Mouse (Mus musculus): ENCODE measurements around the gene Akirin2. TPM values are rescaled to one million over a fixed set of nuclear protein-coding genes. Genes with fewer than 3 reads are reported as not detected.
"Not testable (repeated sequence)": the region's sequence is repeated elsewhere in the genome, so short reads cannot be mapped to it uniquely, and the experiment has no call there.

Akirin2 gene
- polyA plus RNA-seq, 1 experiment from 2014 or later = 35.3 TPM

DNA sequence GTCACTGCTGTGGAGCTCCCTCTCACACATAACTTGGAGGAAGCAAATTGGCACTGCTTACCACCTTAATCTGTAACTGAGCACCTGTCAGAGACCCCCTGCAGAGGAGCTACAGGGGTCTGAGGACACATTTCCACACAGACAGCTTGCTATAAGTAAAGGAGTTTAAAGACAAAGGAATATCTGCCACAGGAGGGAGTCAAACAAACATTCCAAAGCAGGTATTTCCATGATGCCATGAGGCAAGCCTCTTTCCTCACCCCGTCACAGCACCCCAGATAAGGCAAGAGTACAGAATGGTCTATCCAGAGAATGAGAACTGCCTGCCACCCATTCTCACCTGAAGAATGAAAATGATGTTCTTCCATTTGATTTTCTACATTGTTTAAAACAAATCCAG lies 28.5 kb downstream of the Akirin2 start:
- ATAC-seq = no peak
- H3K9ac ChIP-seq (ENCODE audit: low read depth, low read length) = no peak overlapping the region
- H3K4me3 ChIP-seq (ENCODE audit: low read length) = no peak overlapping the region
- no peak overlapping the region for H3K27ac ChIP-seq (ENCODE audit: low read depth, low read length)
- H3K9me3 ChIP-seq (ENCODE audit: control insufficient read depth, low read length) = no peaks in the 10 kb centered on the region
- no peaks in the 10 kb centered on the region for H3K4me1 ChIP-seq (ENCODE audit: control insufficient read depth, insufficient read depth, low read depth, low read length)
- H3K36me3 ChIP-seq (ENCODE audit: control insufficient read depth, insufficient read depth, low read length) = peaks cover 47% of the 10 kb centered on the region
- no peak overlapping the region for H3K4me2 ChIP-seq (ENCODE audit: low read length)
- WGBS = 86% methylated on average over 1 of the region's 1 CpGs
- no peaks in the 10 kb centered on the region for H3K27me3 ChIP-seq (replicated peaks; ENCODE audit: control insufficient read depth, insufficient read depth, low read length)

DNA sequence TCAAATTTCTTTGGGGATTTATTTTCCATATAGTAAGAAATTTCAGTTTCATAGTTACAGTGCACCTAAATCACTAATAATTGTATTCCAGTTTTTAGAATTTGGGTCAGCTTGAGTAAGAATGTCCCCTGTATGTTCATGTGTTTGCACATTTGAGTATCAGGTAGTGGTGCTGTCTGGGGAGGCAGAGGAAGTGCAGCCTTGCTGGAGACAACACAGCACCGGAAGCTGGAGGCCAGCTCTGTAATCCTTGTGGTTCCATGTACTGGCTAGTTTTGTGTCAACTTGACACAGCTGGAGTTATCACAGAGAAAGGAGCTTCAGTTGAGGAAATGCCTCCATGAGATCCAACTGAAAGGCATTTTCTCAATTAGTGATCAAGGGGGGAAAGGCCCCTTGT lies 30.8 kb downstream of the Akirin2 start:
- not testable (repeated sequence) for H3K9ac ChIP-seq (ENCODE audit: low read depth, low read length); H3K4me2 ChIP-seq (ENCODE audit: low read length); H3K27ac ChIP-seq (ENCODE audit: low read depth, low read length); ATAC-seq; H3K4me1 ChIP-seq (ENCODE audit: control insufficient read depth, insufficient read depth, low read depth, low read length); H3K9me3 ChIP-seq (ENCODE audit: control insufficient read depth, low read length); H3K27me3 ChIP-seq (replicated peaks; ENCODE audit: control insufficient read depth, insufficient read depth, low read length); H3K4me3 ChIP-seq (ENCODE audit: low read length)
- 87% methylated on average over 1 of the region's 1 CpGs for WGBS
- peaks cover 37% of the 10 kb centered on the region for H3K36me3 ChIP-seq (ENCODE audit: control insufficient read depth, insufficient read depth, low read length)

DNA sequence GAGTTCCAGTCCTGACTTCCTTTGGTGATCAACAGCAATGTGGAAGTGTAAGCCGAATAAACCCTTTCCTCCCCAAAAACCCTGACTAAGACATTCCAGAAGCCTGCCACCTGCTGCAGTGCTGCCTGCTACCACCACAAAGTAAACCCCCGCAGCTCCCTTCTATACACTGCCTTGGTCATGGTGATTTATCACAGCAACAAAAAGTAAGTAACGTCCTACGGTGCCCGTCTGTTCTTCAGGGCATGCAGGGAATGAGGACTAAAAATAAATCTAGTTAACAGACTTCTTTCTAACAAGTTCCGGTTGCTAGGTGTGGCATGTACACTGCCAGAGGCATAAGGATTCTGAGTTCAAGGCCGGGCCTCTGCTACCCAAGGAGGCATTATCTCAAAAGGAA lies 31.3 kb downstream of the Akirin2 start:
- Histone ChIP-seq H3K9ac (ENCODE audit: low read depth, low read length) (no peak overlapping the region), H3K4me3 (ENCODE audit: low read length) (no peak overlapping the region), H3K4me2 (ENCODE audit: low read length) (no peak overlapping the region), H3K9me3 (ENCODE audit: control insufficient read depth, low read length) (no peaks in the 10 kb centered on the region), H3K36me3 (ENCODE audit: control insufficient read depth, insufficient read depth, low read length) (peaks cover 32% of the 10 kb centered on the region), H3K27ac (ENCODE audit: low read depth, low read length) (no peak overlapping the region), H3K27me3 (replicated peaks; ENCODE audit: control insufficient read depth, insufficient read depth, low read length) (no peaks in the 10 kb centered on the region), H3K4me1 (ENCODE audit: control insufficient read depth, insufficient read depth, low read depth, low read length) (no peaks in the 10 kb centered on the region)
- 43% methylated on average over 7 of the region's 7 CpGs for WGBS
- ATAC-seq = no peak

DNA sequence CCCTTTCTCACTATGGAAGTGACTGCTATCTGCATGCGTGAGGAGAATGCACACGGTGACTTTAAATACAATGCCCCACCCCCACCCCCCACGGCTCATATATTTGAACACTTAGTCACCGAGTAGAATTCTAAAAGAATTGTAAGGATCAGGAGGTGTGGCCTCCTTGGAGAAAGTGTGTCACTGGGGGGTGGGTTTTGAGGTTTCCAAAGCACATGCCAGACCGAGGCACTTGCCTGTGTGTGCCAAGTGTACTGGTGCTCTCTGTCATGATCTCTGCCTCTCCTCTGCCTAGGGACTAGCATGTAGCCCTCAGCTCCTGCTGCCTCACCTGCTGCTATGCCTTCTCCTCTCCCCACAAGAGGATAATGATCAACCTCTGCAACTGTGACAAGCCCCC lies 31.7 kb downstream of the Akirin2 start:
- H3K27ac ChIP-seq (ENCODE audit: low read depth, low read length) = no peak overlapping the region
- H3K4me1 ChIP-seq (ENCODE audit: control insufficient read depth, insufficient read depth, low read depth, low read length) = no peaks in the 10 kb centered on the region
- no peak overlapping the region for H3K4me2 ChIP-seq (ENCODE audit: low read length)
- 0 out of 2 replicates have a peak, but pooled peaks have one; percentile 27 for ATAC-seq
- no peaks in the 10 kb centered on the region for H3K9me3 ChIP-seq (ENCODE audit: control insufficient read depth, low read length)
- H3K4me3 ChIP-seq (ENCODE audit: low read length) = no peak overlapping the region
- 56% methylated on average over 5 of the region's 5 CpGs for WGBS
- H3K36me3 ChIP-seq (ENCODE audit: control insufficient read depth, insufficient read depth, low read length) = peaks cover 32% of the 10 kb centered on the region
- no peak overlapping the region for H3K9ac ChIP-seq (ENCODE audit: low read depth, low read length)
- no peaks in the 10 kb centered on the region for H3K27me3 ChIP-seq (replicated peaks; ENCODE audit: control insufficient read depth, insufficient read depth, low read length)

DNA sequence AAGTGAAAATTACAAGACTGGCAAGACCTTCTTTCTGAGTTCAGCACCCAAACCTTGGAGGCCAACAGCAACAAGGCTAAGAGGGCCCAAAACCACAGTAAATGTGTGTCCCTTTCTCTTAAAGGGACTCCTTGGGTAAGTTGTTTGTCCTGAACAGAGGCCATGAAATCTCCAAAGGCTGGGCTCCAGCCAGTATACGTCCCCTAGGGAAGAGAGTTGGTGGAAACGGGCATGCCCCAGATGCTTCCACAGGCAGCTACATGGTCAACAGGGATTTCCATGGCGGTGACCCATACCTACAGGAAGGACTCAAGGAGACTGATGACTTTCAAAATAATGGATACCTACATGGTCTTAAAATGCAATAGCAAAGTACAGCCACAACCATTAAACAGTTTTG lies 32.7 kb downstream of the Akirin2 start:
- H3K36me3 ChIP-seq (ENCODE audit: control insufficient read depth, insufficient read depth, low read length) = peaks cover 30% of the 10 kb centered on the region

DNA sequence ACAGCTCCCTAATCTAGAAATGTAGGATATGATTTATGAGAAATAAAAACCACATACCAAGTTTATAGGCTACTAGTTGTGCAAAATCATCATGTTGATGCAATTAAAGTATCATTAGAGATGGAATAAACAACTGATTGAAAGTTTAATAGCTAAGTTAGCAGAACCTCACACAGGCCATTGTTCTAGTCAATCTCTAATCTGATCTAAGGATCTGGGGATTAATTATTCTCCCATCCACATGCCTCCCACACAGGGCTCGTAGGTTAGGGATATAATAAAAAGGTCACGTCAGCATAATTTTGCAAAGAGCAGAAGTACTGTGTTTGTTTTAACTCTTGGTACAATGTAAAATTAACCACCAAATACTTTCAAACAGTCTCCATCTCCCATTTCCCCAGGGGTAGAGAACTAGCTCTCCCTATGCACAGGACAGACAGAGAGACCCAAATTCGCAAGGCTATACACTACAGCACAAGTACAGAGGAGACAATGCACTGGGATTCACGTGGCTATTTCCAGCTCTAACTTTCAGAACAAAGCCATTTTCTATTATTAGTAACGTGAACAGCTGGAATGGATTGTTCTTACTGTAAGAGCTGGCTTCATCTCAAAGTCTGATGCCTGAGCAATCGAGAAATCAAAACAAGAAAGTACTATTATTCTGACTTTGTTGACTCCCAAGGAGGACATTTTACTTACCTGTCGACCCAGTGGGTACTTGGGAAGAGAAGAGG lies 34.3 kb downstream of the Akirin2 start:
- Histone ChIP-seq H3K4me1 (ENCODE audit: control insufficient read depth, insufficient read depth, low read depth, low read length) (no peaks in the 10 kb centered on the region), H3K4me3 (ENCODE audit: low read length) (no peak overlapping the region), H3K36me3 (ENCODE audit: control insufficient read depth, insufficient read depth, low read length) (peaks cover 22% of the 10 kb centered on the region), H3K9me3 (ENCODE audit: control insufficient read depth, low read length) (no peaks in the 10 kb centered on the region), H3K4me2 (ENCODE audit: low read length) (no peak overlapping the region), H3K9ac (ENCODE audit: low read depth, low read length) (no peak overlapping the region), H3K27ac (ENCODE audit: low read depth, low read length) (no peak overlapping the region), H3K27me3 (replicated peaks; ENCODE audit: control insufficient read depth, insufficient read depth, low read length) (no peaks in the 10 kb centered on the region)
- WGBS = 81% methylated on average over 7 of the region's 7 CpGs
- no peak for ATAC-seq

More for the DNA sequence above, 32.7 kb downstream of the Akirin2 start:
- 95% methylated on average over 3 of the region's 3 CpGs for WGBS
- H3K4me3 ChIP-seq (ENCODE audit: low read length) = no peak overlapping the region
- H3K9ac ChIP-seq (ENCODE audit: low read depth, low read length) = no peak overlapping the region
- no peaks in the 10 kb centered on the region for H3K27me3 ChIP-seq (replicated peaks; ENCODE audit: control insufficient read depth, insufficient read depth, low read length)
- H3K4me2 ChIP-seq (ENCODE audit: low read length) = no peak overlapping the region
- no peaks in the 10 kb centered on the region for H3K4me1 ChIP-seq (ENCODE audit: control insufficient read depth, insufficient read depth, low read depth, low read length)
- no peaks in the 10 kb centered on the region for H3K9me3 ChIP-seq (ENCODE audit: control insufficient read depth, low read length)
- ATAC-seq = no peak
- H3K27ac ChIP-seq (ENCODE audit: low read depth, low read length) = no peak overlapping the region

DNA sequence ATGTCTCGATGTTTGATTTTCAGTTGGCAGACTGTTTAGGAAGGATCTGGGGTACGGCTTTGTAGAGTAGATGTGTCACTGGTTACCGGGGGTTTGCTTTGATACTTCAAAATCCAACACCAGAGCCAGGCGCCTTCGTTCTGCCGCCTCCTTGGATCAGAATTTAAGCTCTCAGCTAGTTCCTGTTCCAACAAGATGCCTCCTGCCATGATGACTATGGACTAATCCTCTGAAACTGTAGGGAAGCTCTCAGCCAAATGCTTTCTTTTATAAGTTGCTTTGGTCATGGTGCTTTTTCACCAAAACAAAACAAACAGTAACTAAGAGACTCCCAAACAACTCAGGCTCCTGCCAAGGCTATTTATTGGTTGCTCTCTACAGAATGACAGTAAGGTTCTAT lies 52.4 kb downstream of the Akirin2 start:
- Histone ChIP-seq H3K27ac (ENCODE audit: low read depth, low read length) (no peak overlapping the region), H3K27me3 (replicated peaks; ENCODE audit: control insufficient read depth, insufficient read depth, low read length) (no peaks in the 10 kb centered on the region), H3K4me2 (ENCODE audit: low read length) (no peak overlapping the region), H3K9ac (ENCODE audit: low read depth, low read length) (no peak overlapping the region), H3K9me3 (ENCODE audit: control insufficient read depth, low read length) (no peaks in the 10 kb centered on the region), H3K4me3 (ENCODE audit: low read length) (no peak overlapping the region), H3K36me3 (ENCODE audit: control insufficient read depth, insufficient read depth, low read length) (peaks cover 20% of the 10 kb centered on the region), H3K4me1 (ENCODE audit: control insufficient read depth, insufficient read depth, low read depth, low read length) (no peaks in the 10 kb centered on the region)
- 82% methylated on average over 6 of the region's 6 CpGs for WGBS
- peak; percentile 65; the same call in 1 of the 2 replicates for ATAC-seq

DNA sequence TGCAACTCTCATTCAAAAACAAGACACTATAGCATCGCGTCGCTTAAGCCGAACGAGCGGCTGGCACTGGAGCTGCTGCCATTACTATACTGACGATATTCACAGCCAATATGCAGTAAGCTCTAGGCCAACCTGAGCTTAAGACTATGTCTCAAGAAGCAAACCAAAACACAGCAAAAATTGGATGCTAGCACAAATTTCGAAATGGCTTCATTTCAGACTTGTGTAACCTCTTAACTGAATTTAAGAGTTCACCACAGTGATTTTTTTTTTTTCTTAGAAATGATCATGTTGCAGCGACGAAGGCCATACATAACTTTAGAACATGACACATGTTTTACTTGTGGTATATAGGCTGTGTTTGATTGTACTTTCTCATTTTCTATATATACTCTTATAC lies 55.9 kb downstream of the Akirin2 start:
- 96% methylated on average over 10 of the region's 10 CpGs for WGBS
- H3K9ac ChIP-seq (ENCODE audit: low read depth, low read length) = no peak overlapping the region
- no peak for ATAC-seq
- H3K4me1 ChIP-seq (ENCODE audit: control insufficient read depth, insufficient read depth, low read depth, low read length) = no peaks in the 10 kb centered on the region
- H3K36me3 ChIP-seq (ENCODE audit: control insufficient read depth, insufficient read depth, low read length) = peaks cover 14% of the 10 kb centered on the region
- H3K4me2 ChIP-seq (ENCODE audit: low read length) = no peak overlapping the region
- no peak overlapping the region for H3K4me3 ChIP-seq (ENCODE audit: low read length)
- H3K27ac ChIP-seq (ENCODE audit: low read depth, low read length) = no peak overlapping the region
- no peaks in the 10 kb centered on the region for H3K27me3 ChIP-seq (replicated peaks; ENCODE audit: control insufficient read depth, insufficient read depth, low read length)
- no peaks in the 10 kb centered on the region for H3K9me3 ChIP-seq (ENCODE audit: control insufficient read depth, low read length)

DNA sequence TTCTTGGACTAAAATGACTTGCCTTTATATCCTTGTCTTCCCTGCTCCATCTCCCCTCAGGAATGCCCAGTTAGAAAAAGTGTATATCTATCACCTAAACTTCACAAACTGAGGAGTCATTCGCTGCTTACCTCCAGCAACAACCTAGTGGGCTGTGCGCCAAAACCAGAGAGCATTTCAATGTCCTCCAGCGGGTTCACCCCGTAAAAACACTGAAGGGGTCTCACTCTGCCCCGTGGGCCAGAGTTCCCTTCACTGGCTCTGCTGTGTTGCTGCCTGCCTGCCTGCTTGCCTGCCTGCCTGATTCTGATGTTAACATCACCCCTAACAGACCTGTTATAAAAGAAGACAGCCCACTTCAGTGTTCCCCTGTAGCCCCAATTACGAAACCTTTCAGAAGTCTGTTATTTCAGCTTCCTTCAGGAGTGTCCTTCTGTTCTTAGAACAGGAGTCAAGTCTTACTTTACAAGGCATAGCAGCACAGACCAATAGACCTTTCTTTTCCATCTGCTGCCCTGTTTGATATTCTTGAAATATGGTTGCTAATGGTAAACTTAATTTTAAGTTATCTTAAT lies 62.9 kb downstream of the Akirin2 start:
- peak overlapping the region; percentile 89 for H3K9ac ChIP-seq (ENCODE audit: low read depth, low read length)
- H3K4me3 ChIP-seq (ENCODE audit: low read length) = peak overlapping the region; percentile 85
- peaks cover 19% of the 10 kb centered on the region for H3K4me1 ChIP-seq (ENCODE audit: control insufficient read depth, insufficient read depth, low read depth, low read length)
- ATAC-seq = no peak
- WGBS = 66% methylated on average over 6 of the region's 6 CpGs
- no peaks in the 10 kb centered on the region for H3K9me3 ChIP-seq (ENCODE audit: control insufficient read depth, low read length)
- no peaks in the 10 kb centered on the region for H3K36me3 ChIP-seq (ENCODE audit: control insufficient read depth, insufficient read depth, low read length)
- H3K27ac ChIP-seq (ENCODE audit: low read depth, low read length) = no peak overlapping the region
- no peaks in the 10 kb centered on the region for H3K27me3 ChIP-seq (replicated peaks; ENCODE audit: control insufficient read depth, insufficient read depth, low read length)
- peak overlapping the region; percentile 80 for H3K4me2 ChIP-seq (ENCODE audit: low read length)
